Mouse (Mus musculus): Measurements from ENCODE around the gene Myzap. TPM values are rescaled to one million over a fixed set of nuclear protein-coding genes. Genes with fewer than 3 reads are reported as not detected.

Myzap gene
- total RNA-seq, 2 experiments from 2014 or later, result 381 to 383 TPM

- intact Hi-C loops (cut with DNase I), result loop anchor here (2.0 kb wide), 1 partner anchor 16 kb away; the partner anchor contains the start of gene Myzap
- no peak for DNase-seq (ENCODE audit: low spot score)
These were observed 16.9 kb upstream of the Myzap start for GRCm38 (mm10) chr9:71609010-71609409.

- intact Hi-C loops (cut with DNase I), result no loop called here
- no peak for DNase-seq (ENCODE audit: low spot score)
These were observed 14.3 kb upstream of the Myzap start for GRCm38 (mm10) chr9:71606296-71607057.

GRCm38 (mm10) chr9:71604914-71605635 lies 12.9 kb upstream of the Myzap start:
- intact Hi-C loops (cut with DNase I), result no loop called here

DNA sequence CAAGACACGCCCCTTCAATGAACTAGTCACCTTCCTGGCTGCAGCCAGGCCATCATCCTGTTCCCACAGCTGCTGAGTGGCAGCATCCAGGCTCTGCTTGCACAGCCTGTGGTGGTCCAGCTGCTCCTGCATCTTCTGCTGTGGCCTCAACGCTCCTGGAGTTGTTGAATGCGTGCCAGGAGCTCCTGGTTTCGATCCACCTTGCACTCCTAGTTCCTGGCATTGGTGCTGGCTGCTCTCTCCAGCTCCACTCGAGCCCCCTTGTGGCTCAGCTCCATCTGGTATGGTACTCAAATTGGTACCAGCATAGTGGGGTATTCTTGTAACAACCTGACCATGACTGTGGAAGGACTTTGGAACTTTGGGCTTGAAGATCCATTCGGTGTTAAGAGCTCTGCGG lies 7.7 kb upstream of the Myzap start:
- no peak for DNase-seq (ENCODE audit: low spot score)
- intact Hi-C loops (cut with DNase I), result no loop called here

More at GRCm38 (mm10) chr9:71604914-71605635, 12.9 kb upstream of the Myzap start:
- no peak for DNase-seq (ENCODE audit: low spot score)

DNA sequence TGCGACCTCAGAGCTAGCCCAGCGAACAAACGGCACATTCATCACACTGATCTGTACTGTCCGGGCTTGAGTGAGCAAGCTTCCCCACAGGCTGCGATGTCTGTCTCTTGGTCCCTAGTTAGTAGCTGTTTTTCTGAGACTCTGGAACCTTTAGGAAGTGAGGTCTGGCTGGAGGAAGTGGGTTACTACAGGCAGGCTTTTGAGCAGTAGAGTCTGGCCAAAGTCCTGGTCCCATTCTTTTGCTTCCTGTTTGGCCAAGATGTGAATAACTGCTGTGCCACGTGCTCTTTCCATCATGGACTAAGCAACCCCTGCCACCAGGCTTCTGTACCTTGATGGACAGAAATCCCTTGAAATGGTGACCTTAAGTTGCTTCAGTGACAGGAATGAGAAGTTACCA lies 4.7 kb upstream of the Myzap start:
- no peak for DNase-seq (ENCODE audit: low spot score)
- intact Hi-C loops (cut with DNase I), result no loop called here

DNA sequence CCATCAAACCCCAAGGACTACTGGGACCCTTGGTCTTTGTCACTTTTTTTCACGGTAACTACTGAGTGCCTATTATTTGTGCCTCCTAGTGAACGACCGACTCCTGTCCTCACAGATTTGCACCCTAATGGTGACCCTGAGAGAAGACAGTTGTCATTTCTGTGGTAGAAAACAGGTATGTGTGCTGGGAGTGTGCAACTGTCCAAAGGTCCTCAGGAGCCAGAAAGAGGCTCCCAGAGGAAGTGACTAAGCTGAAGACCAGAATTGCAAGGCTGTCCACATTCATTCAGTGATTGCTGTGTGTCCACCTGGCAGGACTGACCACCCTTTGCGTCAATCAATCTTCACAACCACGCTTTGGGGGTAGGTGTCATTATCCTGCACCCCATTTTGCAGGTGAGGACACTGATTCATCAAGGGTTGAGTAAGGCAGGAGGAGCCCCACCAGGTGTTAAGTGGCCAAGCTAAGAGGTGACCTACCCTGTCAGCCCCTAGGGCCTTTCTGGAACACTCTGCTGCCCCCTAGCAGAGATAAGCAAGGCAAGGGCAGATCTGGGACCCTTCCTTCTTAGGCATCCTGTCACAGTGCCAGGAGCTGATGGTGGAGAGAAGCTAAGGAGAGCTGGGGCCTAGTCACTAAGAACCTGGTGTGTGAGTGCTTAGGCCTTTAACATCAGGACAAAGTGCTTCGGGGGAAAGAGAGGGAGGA lies 571 bp upstream of the Myzap start:
- no peak for DNase-seq (ENCODE audit: low spot score)

DNA sequence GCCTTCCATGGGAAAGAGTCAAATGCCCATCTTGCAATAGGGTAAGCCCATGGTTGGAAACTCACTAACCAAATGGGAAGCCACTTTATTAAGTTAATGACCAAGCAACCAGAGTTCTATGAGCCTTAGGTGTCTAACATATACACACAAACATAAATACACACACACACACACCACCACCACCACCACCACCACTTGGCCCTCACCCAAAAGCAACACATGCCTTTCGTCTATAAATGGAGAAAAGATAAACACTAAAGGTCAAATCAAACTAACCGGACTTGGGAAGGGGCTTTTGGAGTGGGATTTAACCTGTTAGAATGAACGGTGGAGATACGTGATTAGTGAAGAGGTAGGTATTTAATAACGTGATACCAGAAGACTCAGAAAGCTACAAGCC lies 1.1 kb downstream of the Myzap start:
- intact Hi-C loops (cut with DNase I), result loop anchor here (2.0 kb wide), 1 partner anchor 40 kb away; no protein-coding TSS in a partner anchor
- DNase-seq (ENCODE audit: low spot score), result no peak

More for the DNA sequence above, 571 bp upstream of the Myzap start:
- intact Hi-C loops (cut with DNase I), result loop anchor here (2.0 kb wide), 2 partner anchors 16 to 34 kb away; no protein-coding TSS in a partner anchor

GRCm38 (mm10) chr9:71589771-71590170 lies 2.4 kb downstream of the Myzap start:
- intact Hi-C loops (cut with DNase I), result loop anchor here (2.0 kb wide), 2 partner anchors 15 to 39 kb away; no protein-coding TSS in a partner anchor
- DNase-seq (ENCODE audit: low spot score), result no peak

- intact Hi-C loops (cut with DNase I), result loop anchor here (2.0 kb wide), 1 partner anchor 14 kb away; no protein-coding TSS in a partner anchor
- DNase-seq (ENCODE audit: low spot score), result no peak
These were observed 3.1 kb downstream of the Myzap start for GRCm38 (mm10) chr9:71588930-71589592.

DNA sequence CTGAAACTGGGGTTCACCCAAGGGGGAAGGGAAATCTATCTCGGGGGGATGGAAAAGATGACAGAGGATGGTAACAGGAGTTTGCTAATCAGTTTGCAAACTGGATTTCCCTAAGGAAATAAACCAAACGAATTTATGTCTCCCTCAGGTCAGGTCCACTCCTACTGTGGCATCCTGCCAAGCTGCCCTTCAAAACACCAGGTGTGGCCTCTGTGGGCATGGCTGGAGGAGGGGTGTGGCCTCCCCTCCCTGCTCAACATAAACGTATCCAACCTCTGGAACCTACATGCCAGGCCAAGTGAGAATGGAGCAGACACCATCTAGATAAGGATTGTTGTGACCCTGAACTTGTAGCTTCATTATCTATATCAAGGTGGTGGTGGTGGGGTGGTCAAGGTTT lies 5.8 kb downstream of the Myzap start:
- intact Hi-C loops (cut with DNase I), result no loop called here
- no peak for DNase-seq (ENCODE audit: low spot score)

- no peak for DNase-seq (ENCODE audit: low spot score)
- intact Hi-C loops (cut with DNase I), result no loop called here
These were observed 9.4 kb downstream of the Myzap start for GRCm38 (mm10) chr9:71582771-71583170.

- DNase-seq (ENCODE audit: low spot score), result no peak
- intact Hi-C loops (cut with DNase I), result no loop called here
These were observed 13.1 kb downstream of the Myzap start for GRCm38 (mm10) chr9:71578896-71579564.

GRCm38 (mm10) chr9:71574440-71574839 lies 17.7 kb downstream of the Myzap start:
- intact Hi-C loops (cut with DNase I), result loop anchor here (2.0 kb wide), 1 partner anchor 14 kb away; no protein-coding TSS in a partner anchor
- no peak for DNase-seq (ENCODE audit: low spot score)

DNA sequence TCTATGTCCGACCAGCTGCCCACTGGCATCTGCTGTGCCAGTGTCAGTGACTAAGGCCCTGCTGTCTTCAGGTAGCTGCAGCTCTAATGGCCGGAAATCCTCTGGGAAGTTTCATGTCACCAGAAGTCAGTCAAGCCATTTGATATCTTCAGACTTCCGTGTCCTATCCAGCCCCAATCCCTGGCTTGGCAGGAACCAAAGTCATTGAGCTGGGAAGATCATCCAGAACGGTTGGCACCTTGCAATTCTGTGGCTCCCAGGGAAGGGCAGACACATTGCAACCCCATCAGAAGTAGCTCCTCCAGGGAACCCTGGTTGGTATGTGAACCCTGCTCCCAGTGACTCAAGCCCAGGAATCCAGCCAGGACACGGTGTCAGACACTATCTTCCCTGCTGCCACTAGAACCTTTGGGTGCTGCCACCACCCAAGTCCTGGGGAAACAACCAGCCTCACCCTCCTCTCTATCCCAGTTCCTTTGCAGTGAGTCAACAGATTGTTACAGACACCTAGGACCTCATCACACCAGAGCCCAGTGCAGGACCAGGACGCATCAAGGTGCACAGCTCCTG lies 18.3 kb downstream of the Myzap start:
- DNase-seq (ENCODE audit: low spot score), result peak; percentile 21
- intact Hi-C loops (cut with DNase I), result loop anchor here (2.0 kb wide), 1 partner anchor 15 kb away; no protein-coding TSS in a partner anchor

- intact Hi-C loops (cut with DNase I), result no loop called here
- DNase-seq (ENCODE audit: low spot score), result no peak
These were observed 21.0 kb downstream of the Myzap start for GRCm38 (mm10) chr9:71571150-71571633.

- DNase-seq (ENCODE audit: low spot score), result no peak
- intact Hi-C loops (cut with DNase I), result no loop called here
These were observed 22.0 kb downstream of the Myzap start for GRCm38 (mm10) chr9:71570170-71570569.

DNA sequence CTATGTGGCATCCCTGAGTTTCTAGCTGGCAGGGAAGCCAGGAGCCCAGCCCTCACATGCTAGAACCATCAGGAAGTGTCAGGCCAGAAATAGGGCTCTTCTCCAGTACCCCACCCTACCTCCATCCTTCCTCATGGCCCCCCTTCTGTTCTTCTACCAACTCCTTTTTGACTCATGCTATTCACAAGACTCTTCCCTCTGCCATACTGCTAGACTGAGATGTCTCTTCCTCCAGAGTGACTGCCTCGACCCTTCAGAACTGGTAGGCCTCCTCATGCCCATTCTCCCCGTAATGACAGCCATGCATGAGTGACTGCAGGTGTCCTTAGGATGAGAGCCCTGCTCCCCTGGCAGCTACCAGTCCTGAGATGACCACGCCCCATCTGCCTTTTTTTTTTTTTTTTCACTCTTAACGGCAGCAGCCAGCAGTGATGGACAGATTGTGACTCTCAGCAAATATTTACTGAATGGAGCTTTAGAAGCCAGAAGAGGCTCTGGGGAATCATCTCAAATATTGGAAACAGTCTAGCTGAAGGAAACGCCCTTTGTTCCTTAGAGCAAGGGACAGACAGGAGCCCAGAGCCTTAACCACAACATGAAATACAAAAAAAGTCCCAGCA lies 23.7 kb downstream of the Myzap start:
- intact Hi-C loops (cut with DNase I), result no loop called here
- no peak for DNase-seq (ENCODE audit: low spot score)

- DNase-seq (ENCODE audit: low spot score), result no peak
- intact Hi-C loops (cut with DNase I), result no loop called here
These were observed 24.8 kb downstream of the Myzap start for GRCm38 (mm10) chr9:71567391-71567790.
